Mouse (Mus musculus) hindbrain, embryonic 15.5 days (tissue): ENCODE results near the gene Slc4a4. TPM values are rescaled to one million over a fixed set of nuclear protein-coding genes. Genes with fewer than 3 reads are reported as not detected.

Experiments
- ATAC-seq: fragments of 200-750 bp; cut with Nextera tagmentation; 2 replicates; pipeline ENCODE4 v1.8.0; 2017; ENCODE audit warnings: low read depth, moderate number of reproducible peaks, moderate TSS enrichment; ENCODE audit not compliant: low FRiP score
- H3K27ac ChIP-seq: fragments of 300-500 bp; sonication (generic); replicated peaks from 2 replicates; pipeline ENCODE4 v1.5.1; 2015; ENCODE audit warnings: mild to moderate bottlenecking, inconsistent platforms
- H3K27me3 ChIP-seq: fragments of 300-500 bp; sonication (generic); 2 replicates; pipeline ENCODE4 v1.6.1; 2015; ENCODE audit warnings: control low read depth, inconsistent platforms
- H3K36me3 ChIP-seq: fragments of 300-500 bp; sonication (generic); 2 replicates; pipeline ENCODE4 v1.6.1; 2015; ENCODE audit warnings: control low read depth, inconsistent platforms
- H3K4me1 ChIP-seq: fragments of 300-500 bp; sonication (generic); replicated peaks from 2 replicates; pipeline ENCODE4 v1.6.1; 2015; ENCODE audit warnings: control low read depth, inconsistent platforms
- H3K4me2 ChIP-seq: fragments of 300-500 bp; sonication (generic); 2 replicates; pipeline ENCODE4 v1.6.1; 2015; ENCODE audit warnings: moderate library complexity, mild to moderate bottlenecking, inconsistent platforms
- H3K4me3 ChIP-seq: fragments of 300-500 bp; sonication (generic); 2 replicates; pipeline ENCODE4 v1.5.1; 2015; ENCODE audit warnings: mild to moderate bottlenecking, inconsistent platforms
- H3K9ac ChIP-seq: fragments of 300-500 bp; sonication (generic); 2 replicates; pipeline ENCODE4 v1.6.1; 2015; ENCODE audit warnings: inconsistent platforms
- H3K9me3 ChIP-seq: fragments of 300-500 bp; sonication (generic); 2 replicates; pipeline ENCODE4 v1.6.1; 2016; ENCODE audit warnings: control low read depth, inconsistent platforms
- WGBS: fragments of 180-500 bp; shearing (Covaris S2); methylation state at CpG from one replicate; pipeline ENCODE4 v1.1.7; 2015; 5-methylcytosine and 5-hydroxymethylcytosine counted together
- polyA plus RNA-seq: library from polyadenylated mRNA; unstranded; fragments of >200 nt; fragmentation: Nextera tagmentation; extraction: Ambion mirVana; gene quantifications from 2 replicates; pipeline ENCODE4 v1.2.1, GENCODE M21; 2015

The Slc4a4 gene
- polyA plus RNA-seq, 1 experiment from 2014 or later: 13.4 TPM

- no peaks in the 10 kb centered on the region for H3K9me3 ChIP-seq
- H3K4me2 ChIP-seq: no peak overlapping the region
- no peaks in the 10 kb centered on the region for H3K4me1 ChIP-seq
- H3K36me3 ChIP-seq: no peaks in the 10 kb centered on the region
- 91% methylated on average over 4 of the region's 4 CpGs for WGBS
- no peak overlapping the region for H3K4me3 ChIP-seq
- H3K27me3 ChIP-seq: no peaks in the 10 kb centered on the region
- ATAC-seq: no peak
- H3K9ac ChIP-seq: no peak overlapping the region
- H3K27ac ChIP-seq: no peak overlapping the region
Observed at GRCm38 (mm10) chr5:89024413-89024812, 137.8 kb downstream of the Slc4a4 start.

- H3K27ac ChIP-seq: no peak overlapping the region
- 96% methylated on average over 4 of the region's 4 CpGs for WGBS
- H3K4me1 ChIP-seq: no peaks in the 10 kb centered on the region
- H3K36me3 ChIP-seq: no peaks in the 10 kb centered on the region
- H3K4me2 ChIP-seq: no peak overlapping the region
- no peak overlapping the region for H3K4me3 ChIP-seq
- no peaks in the 10 kb centered on the region for H3K27me3 ChIP-seq
- ATAC-seq: no peak
- H3K9me3 ChIP-seq: no peaks in the 10 kb centered on the region
- H3K9ac ChIP-seq: no peak overlapping the region
Observed at GRCm38 (mm10) chr5:89027518-89028085, 141.0 kb downstream of the Slc4a4 start.

- H3K27ac ChIP-seq: no peak overlapping the region
- ATAC-seq: no peak
- H3K36me3 ChIP-seq: no peaks in the 10 kb centered on the region
- no peaks in the 10 kb centered on the region for H3K27me3 ChIP-seq
- H3K9ac ChIP-seq: no peak overlapping the region
- no peaks in the 10 kb centered on the region for H3K4me1 ChIP-seq
- H3K4me2 ChIP-seq: no peak overlapping the region
- 87% methylated on average over 8 of the region's 8 CpGs for WGBS
- no peaks in the 10 kb centered on the region for H3K9me3 ChIP-seq
- H3K4me3 ChIP-seq: no peak overlapping the region
Observed at GRCm38 (mm10) chr5:89032647-89033046, 146.0 kb downstream of the Slc4a4 start.

DNA sequence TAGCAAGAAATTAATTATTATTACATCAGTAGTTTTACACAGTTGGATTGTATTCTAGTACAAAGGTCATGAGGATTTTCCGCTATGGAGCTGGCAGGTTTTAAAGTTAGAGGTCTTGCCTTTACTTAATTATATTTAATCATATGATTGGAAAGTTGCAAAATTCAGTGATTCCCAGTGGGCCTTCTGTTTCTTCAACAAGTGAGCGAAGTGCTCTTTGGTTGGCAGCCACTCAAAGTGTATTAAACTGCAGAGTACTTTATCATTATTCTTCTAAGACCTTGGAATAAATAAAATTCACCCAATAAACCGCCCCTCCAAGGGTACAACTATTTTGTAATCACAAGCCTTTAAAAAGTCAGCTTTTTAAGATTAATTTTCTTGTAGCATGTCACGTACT, 146.6 kb downstream of the Slc4a4 start:
- no peaks in the 10 kb centered on the region for H3K36me3 ChIP-seq
- H3K9me3 ChIP-seq: no peaks in the 10 kb centered on the region
- H3K9ac ChIP-seq: no peak overlapping the region
- WGBS: 78% methylated on average over 4 of the region's 4 CpGs
- no peak for ATAC-seq
- no peaks in the 10 kb centered on the region for H3K27me3 ChIP-seq
- no peak overlapping the region for H3K4me2 ChIP-seq
- no peaks in the 10 kb centered on the region for H3K4me1 ChIP-seq
- H3K4me3 ChIP-seq: no peak overlapping the region
- H3K27ac ChIP-seq: no peak overlapping the region

- Histone ChIP-seq H3K4me1 (peaks cover 4% of the 10 kb centered on the region; the same call in 1 of the 2 replicates), H3K9ac (no peak overlapping the region), H3K36me3 (no peaks in the 10 kb centered on the region), H3K4me3 (no peak overlapping the region), H3K27me3 (no peaks in the 10 kb centered on the region), H3K9me3 (no peaks in the 10 kb centered on the region), H3K27ac (no peak overlapping the region), H3K4me2 (no peak overlapping the region)
- peak; percentile 54; the same call in 1 of the 2 replicates for ATAC-seq
- 53% methylated on average over 5 of the region's 5 CpGs for WGBS
Observed at GRCm38 (mm10) chr5:89036147-89036546, 149.5 kb downstream of the Slc4a4 start.

GRCm38 (mm10) chr5:89040814-89041213, 154.2 kb downstream of the Slc4a4 start:
- Histone ChIP-seq H3K9me3 (no peaks in the 10 kb centered on the region), H3K36me3 (no peaks in the 10 kb centered on the region), H3K27me3 (no peaks in the 10 kb centered on the region), H3K4me2 (no peak overlapping the region), H3K4me1 (peaks cover 4% of the 10 kb centered on the region; the same call in 1 of the 2 replicates), H3K27ac (0 out of 2 replicates have a peak overlapping the region, but pooled peaks have one; percentile 11), H3K4me3 (no peak overlapping the region), H3K9ac (no peak overlapping the region)
- no peak for ATAC-seq
- 62% methylated on average over 3 of the region's 3 CpGs for WGBS

DNA sequence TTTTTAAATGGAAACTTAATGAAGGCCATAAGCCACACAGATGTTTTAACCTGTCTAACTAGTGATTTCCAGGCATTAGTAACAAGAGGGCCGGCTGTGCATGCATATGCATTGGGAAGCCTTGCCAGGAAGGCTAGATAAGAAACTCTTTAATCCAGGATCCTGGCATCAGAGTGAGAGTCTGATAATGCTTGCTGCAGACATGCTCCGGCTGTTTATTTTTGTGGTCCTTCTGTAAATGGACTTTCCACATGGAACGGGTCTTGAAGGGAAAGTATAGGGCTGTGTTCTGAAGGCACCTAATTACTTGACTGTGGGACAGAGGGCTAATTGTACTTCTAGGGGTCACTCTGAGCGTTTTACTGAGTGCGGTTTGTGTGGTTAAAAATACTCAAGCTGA, 157.2 kb downstream of the Slc4a4 start:
- Histone ChIP-seq H3K27me3 (no peaks in the 10 kb centered on the region), H3K4me3 (no peak overlapping the region), H3K27ac (no peak overlapping the region), H3K9ac (no peak overlapping the region), H3K4me1 (peaks cover 4% of the 10 kb centered on the region; the same call in 1 of the 2 replicates), H3K36me3 (no peaks in the 10 kb centered on the region), H3K4me2 (no peak overlapping the region), H3K9me3 (no peaks in the 10 kb centered on the region)
- ATAC-seq: no peak
- WGBS: 63% methylated on average over 5 of the region's 5 CpGs

GRCm38 (mm10) chr5:89044801-89045200, 158.2 kb downstream of the Slc4a4 start:
- Histone ChIP-seq H3K27me3 (no peaks in the 10 kb centered on the region), H3K9ac (no peak overlapping the region), H3K27ac (no peak overlapping the region), H3K4me2 (no peak overlapping the region), H3K36me3 (no peaks in the 10 kb centered on the region), H3K9me3 (no peaks in the 10 kb centered on the region), H3K4me3 (no peak overlapping the region), H3K4me1 (peaks cover 4% of the 10 kb centered on the region; the same call in 1 of the 2 replicates)
- WGBS: 94% methylated on average over 5 of the region's 5 CpGs
- ATAC-seq: no peak

- Histone ChIP-seq H3K9me3 (no peaks in the 10 kb centered on the region), H3K9ac (no peak overlapping the region), H3K4me3 (no peak overlapping the region), H3K36me3 (no peaks in the 10 kb centered on the region), H3K4me2 (no peak overlapping the region), H3K4me1 (no peaks in the 10 kb centered on the region), H3K27me3 (no peaks in the 10 kb centered on the region), H3K27ac (no peak overlapping the region)
- no peak for ATAC-seq
- WGBS: 84% methylated on average over 5 of the region's 5 CpGs
Observed at GRCm38 (mm10) chr5:89051577-89051976, 165.0 kb downstream of the Slc4a4 start.

DNA sequence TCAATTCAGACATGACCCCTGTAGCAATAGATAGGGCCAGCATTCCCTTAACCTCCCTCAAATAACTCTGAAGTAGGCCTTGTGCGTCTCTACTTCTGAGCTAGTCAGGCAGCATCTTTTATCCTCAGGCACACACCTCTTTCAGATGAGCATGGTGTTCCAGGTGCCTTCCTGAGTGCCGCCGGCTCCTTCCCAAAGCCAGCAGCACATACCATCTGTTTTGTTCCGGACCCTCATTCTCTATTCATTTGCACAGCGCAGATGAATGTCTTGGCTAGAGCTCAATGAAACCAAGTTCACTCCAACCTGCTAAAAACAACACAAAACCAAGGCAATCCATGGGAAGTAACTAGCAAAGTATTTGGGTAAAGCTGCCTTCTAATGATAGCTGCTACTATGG, 165.6 kb downstream of the Slc4a4 start:
- 78% methylated on average over 5 of the region's 5 CpGs for WGBS
- no peak for ATAC-seq
- H3K9ac ChIP-seq: no peak overlapping the region

GRCm38 (mm10) chr5:89055656-89056055, 169.0 kb downstream of the Slc4a4 start:
- H3K4me2 ChIP-seq: no peak overlapping the region
- H3K27ac ChIP-seq: no peak overlapping the region
- no peaks in the 10 kb centered on the region for H3K4me1 ChIP-seq
- H3K9ac ChIP-seq: no peak overlapping the region
- no peaks in the 10 kb centered on the region for H3K36me3 ChIP-seq
- ATAC-seq: no peak
- no peaks in the 10 kb centered on the region for H3K9me3 ChIP-seq
- H3K27me3 ChIP-seq: no peaks in the 10 kb centered on the region
- 82% methylated on average over 3 of the region's 3 CpGs for WGBS
- no peak overlapping the region for H3K4me3 ChIP-seq

More for the DNA sequence above, 165.6 kb downstream of the Slc4a4 start:
- H3K27ac ChIP-seq: no peak overlapping the region
- no peaks in the 10 kb centered on the region for H3K27me3 ChIP-seq
- H3K4me1 ChIP-seq: no peaks in the 10 kb centered on the region
- no peak overlapping the region for H3K4me2 ChIP-seq
- no peaks in the 10 kb centered on the region for H3K9me3 ChIP-seq
- no peak overlapping the region for H3K4me3 ChIP-seq
- no peaks in the 10 kb centered on the region for H3K36me3 ChIP-seq

GRCm38 (mm10) chr5:89056370-89056769, 169.8 kb downstream of the Slc4a4 start:
- WGBS: 89% methylated on average over 2 of the region's 2 CpGs
- no peak for ATAC-seq
- Histone ChIP-seq H3K36me3 (no peaks in the 10 kb centered on the region), H3K27me3 (no peaks in the 10 kb centered on the region), H3K4me1 (no peaks in the 10 kb centered on the region), H3K4me3 (no peak overlapping the region), H3K9me3 (no peaks in the 10 kb centered on the region), H3K4me2 (no peak overlapping the region), H3K9ac (no peak overlapping the region), H3K27ac (no peak overlapping the region)

DNA sequence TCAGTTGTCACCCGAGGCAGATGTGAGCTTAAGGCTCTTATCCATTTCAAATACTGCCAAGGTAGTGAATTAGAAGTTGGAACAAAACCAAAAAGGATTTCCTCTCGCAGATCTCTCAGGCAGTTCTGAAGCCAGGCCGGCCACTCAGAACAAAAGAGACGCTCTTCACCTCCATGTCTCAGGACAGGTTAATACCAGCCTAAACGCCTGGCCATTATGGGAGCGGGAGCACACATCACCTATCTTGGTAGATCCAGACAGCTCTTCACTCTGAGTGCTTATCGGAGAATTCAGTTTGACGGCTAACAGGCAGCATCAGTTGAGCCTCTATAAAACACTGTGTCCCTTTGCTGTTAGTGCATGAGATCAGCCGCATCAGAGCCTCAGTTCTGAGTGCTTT, 174.5 kb downstream of the Slc4a4 start:
- Histone ChIP-seq H3K4me2 (no peak overlapping the region), H3K27ac (no peak overlapping the region), H3K4me1 (no peaks in the 10 kb centered on the region), H3K9ac (no peak overlapping the region), H3K27me3 (no peaks in the 10 kb centered on the region), H3K4me3 (no peak overlapping the region), H3K9me3 (no peaks in the 10 kb centered on the region), H3K36me3 (no peaks in the 10 kb centered on the region)
- ATAC-seq: peak; percentile 30; the same call in 1 of the 2 replicates
- WGBS: 81% methylated on average over 9 of the region's 9 CpGs
